Mouse (Mus musculus) urinary bladder, postnatal 10 days (tissue): ENCODE results near the gene Clptm1.
"Not testable (repeated sequence)": the region's sequence is repeated elsewhere in the genome, so short reads cannot be mapped to it uniquely, and the experiment has no call there.

Source experiments
- DNase-seq: peaks from one replicate; pipeline ENCODE4 v3.0.0; 2022; ENCODE audit warnings: low spot score

Gene Clptm1

GRCm38 (mm10) chr7:19609641-19610332 lies 55.0 kb downstream of the Clptm1 start:
- no peak for DNase-seq

- DNase-seq: no peak
Measured at GRCm38 (mm10) chr7:19607291-19607690, 57.5 kb downstream of the Clptm1 start.

GRCm38 (mm10) chr7:19604606-19605214 lies 60.1 kb downstream of the Clptm1 start:
- not testable (repeated sequence) for DNase-seq

- peak; percentile 87 for DNase-seq
Measured at GRCm38 (mm10) chr7:19603849-19604605, 60.8 kb downstream of the Clptm1 start, which contains the start of gene Clasrp. Clasrp (minus strand) TSS chr7:19604486.

GRCm38 (mm10) chr7:19603055-19603454 lies 61.8 kb downstream of the Clptm1 start:
- no peak for DNase-seq

- no peak for DNase-seq
Measured at GRCm38 (mm10) chr7:19600562-19600961, 64.3 kb downstream of the Clptm1 start.

GRCm38 (mm10) chr7:19593061-19593730 lies 71.6 kb downstream of the Clptm1 start:
- DNase-seq: no peak

GRCm38 (mm10) chr7:19589917-19590316 lies 74.9 kb downstream of the Clptm1 start:
- DNase-seq: no peak

- DNase-seq: no peak
Measured at GRCm38 (mm10) chr7:19589207-19589606, 75.6 kb downstream of the Clptm1 start.

- no peak for DNase-seq
Measured at GRCm38 (mm10) chr7:19586269-19586668, 78.6 kb downstream of the Clptm1 start.
